Mouse (Mus musculus) embryonic facial prominence, embryonic 15.5 days (tissue): Measurements from ENCODE around the gene Rrp9. TPM values are rescaled to one million over a fixed set of nuclear protein-coding genes. Genes with fewer than 3 reads are reported as not detected.

Experiments used
- ATAC-seq: fragments of 200-750 bp; cut with Nextera tagmentation; 2 replicates; pipeline ENCODE4 v1.8.0; 2017; ENCODE audit warnings: low read depth, moderate TSS enrichment; ENCODE audit not compliant: insufficient number of reproducible peaks, low FRiP score, low TSS enrichment
- H3K27ac ChIP-seq: fragments of 300-500 bp; sonication (generic); replicated peaks from 2 replicates; pipeline ENCODE4 v1.5.1; 2015; ENCODE audit warnings: mild to moderate bottlenecking, inconsistent platforms
- H3K27me3 ChIP-seq: fragments of 300-500 bp; sonication (generic); 2 replicates; pipeline ENCODE4 v1.6.1; 2015; ENCODE audit warnings: inconsistent platforms
- H3K36me3 ChIP-seq: fragments of 300-500 bp; sonication (generic); 2 replicates; pipeline ENCODE4 v1.6.1; 2015; ENCODE audit warnings: mild to moderate bottlenecking, inconsistent platforms
- H3K4me1 ChIP-seq: fragments of 300-500 bp; sonication (generic); 2 replicates; pipeline ENCODE4 v1.6.1; 2015; ENCODE audit warnings: inconsistent platforms
- H3K4me2 ChIP-seq: fragments of 300-500 bp; sonication (generic); replicated peaks from 2 replicates; pipeline ENCODE4 v1.6.1; 2015; ENCODE audit warnings: mild to moderate bottlenecking, inconsistent platforms
- H3K4me3 ChIP-seq: fragments of 300-500 bp; sonication (generic); replicated peaks from 2 replicates; pipeline ENCODE4 v1.5.1; 2015; ENCODE audit warnings: mild to moderate bottlenecking, inconsistent platforms
- H3K9ac ChIP-seq: fragments of 300-500 bp; sonication (generic); 2 replicates; pipeline ENCODE4 v1.6.1; 2015; ENCODE audit warnings: inconsistent platforms
- H3K9me3 ChIP-seq: fragments of 300-500 bp; sonication (generic); replicated peaks from 2 replicates; pipeline ENCODE4 v1.6.1; 2016; ENCODE audit warnings: inconsistent platforms
- WGBS: fragments of 180-500 bp; shearing (Covaris S2); methylation state at CpG from one replicate; pipeline ENCODE4 v1.1.7; 2015; 5-methylcytosine and 5-hydroxymethylcytosine counted together
- polyA plus RNA-seq: library from polyadenylated mRNA; unstranded; fragments of >200 nt; fragmentation: Nextera tagmentation; extraction: Ambion mirVana; gene quantifications from 2 replicates; pipeline ENCODE4 v1.2.1, GENCODE M21; 2015

Rrp9 gene
- polyA plus RNA-seq, 1 experiment from 2014 or later, result 44.9 TPM

DNA sequence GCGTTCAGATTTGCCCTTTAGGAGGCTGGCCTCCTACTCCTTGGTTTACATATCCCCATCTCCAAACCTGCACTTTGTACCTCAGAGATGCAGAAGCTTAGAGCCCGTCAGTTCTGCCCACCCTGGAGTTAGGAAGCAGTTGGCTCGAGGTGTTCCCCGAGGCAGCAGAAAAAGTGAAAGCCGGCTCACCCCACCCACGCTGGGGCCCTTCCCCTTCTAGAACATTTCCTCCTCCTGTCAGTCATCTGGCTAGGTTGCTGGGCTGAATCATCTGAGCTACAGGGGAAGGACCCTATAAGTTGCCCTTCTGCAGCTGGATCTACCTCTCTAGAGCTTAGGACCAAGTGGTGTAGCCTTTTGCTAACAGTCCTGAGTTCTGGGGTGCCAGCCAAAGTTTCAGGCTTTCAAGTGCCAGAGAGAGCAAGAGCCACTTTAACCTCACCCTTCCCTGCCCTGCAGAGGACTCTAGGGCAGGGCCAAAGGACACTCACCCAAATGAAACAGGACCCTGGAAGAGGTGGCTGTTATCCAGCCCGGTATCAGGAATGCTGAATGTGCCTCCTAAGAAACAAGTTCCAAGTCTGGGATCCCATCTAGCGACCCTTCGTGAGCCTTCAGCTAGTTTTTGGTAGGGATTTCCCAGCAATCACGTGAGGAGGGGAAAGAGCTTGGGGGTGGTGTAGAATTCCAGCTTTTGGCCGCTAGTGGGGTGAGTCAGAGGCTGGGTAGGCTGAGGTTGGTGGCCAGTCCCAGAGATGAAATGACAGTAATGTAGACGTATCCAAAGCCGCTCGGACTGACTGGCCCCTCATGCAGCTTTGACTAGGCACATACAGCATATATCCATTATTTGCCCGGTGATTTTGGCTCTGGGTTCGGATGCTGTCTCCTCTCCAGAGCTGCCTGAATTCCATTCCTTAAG lies 500 bp downstream of the Rrp9 start:
- peak; percentile 30 for ATAC-seq
- Histone ChIP-seq H3K27ac (peak overlapping the region; percentile 88), H3K9ac (0 out of 2 replicates have a peak overlapping the region, but pooled peaks have one; percentile 3), H3K4me1 (peaks cover 56% of the 10 kb centered on the region), H3K36me3 (peaks cover 19% of the 10 kb centered on the region), H3K4me3 (peak overlapping the region; percentile 81), H3K27me3 (no peaks in the 10 kb centered on the region), H3K9me3 (no peaks in the 10 kb centered on the region), H3K4me2 (peak overlapping the region; percentile 88)
- WGBS, result 16% methylated on average over 16 of the region's 16 CpGs

DNA sequence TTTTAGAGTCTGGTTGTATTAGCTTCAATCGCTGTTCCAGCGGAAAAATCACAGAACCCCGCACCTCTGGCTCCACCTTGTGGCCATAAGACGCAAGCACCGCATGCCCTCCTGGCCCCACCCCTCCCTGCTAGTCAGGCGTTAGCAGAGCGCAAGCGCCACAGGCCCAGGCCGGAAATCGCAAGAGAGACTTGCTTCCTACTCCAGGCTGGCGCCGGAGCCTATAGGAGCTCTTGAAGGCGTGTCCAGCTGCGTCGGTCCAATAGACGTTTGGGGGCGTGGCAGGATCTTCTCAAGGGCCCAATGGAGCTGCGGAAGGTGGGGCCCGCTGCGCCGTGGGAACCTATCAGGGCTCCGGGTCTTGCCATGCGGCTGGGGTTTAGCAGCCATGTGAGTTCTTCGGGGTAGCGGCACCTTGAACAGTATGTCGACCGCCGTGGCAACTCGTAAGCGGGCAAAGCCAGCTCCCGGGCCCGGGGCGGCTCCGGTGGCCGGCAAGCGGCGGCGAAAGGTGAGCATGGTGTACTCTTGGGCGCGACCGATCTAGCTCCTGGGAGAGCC lies 1.2 kb downstream of the Rrp9 start, which contains the start of gene Parp3:
Gene Parp3, minus strand, starts transcription at position 26 of the 561 bp plus-strand sequence.
- H3K27ac ChIP-seq, result peak within 1 kb of the TSS; percentile 88
- H3K36me3 ChIP-seq, result peaks cover 19% of the 10 kb centered on the region
- H3K27me3 ChIP-seq, result no peaks in the 10 kb centered on the region
- peak within 1 kb of the TSS; percentile 81 for H3K4me3 ChIP-seq
- ATAC-seq, result peak; percentile 98
- WGBS, result under 1% methylated on average over 41 of the region's 41 CpGs
- H3K4me1 ChIP-seq, result peaks cover 49% of the 10 kb centered on the region
- H3K9ac ChIP-seq, result peak within 1 kb of the TSS; percentile 66
- H3K9me3 ChIP-seq, result no peaks in the 10 kb centered on the region
- peak within 1 kb of the TSS; percentile 88 for H3K4me2 ChIP-seq

DNA sequence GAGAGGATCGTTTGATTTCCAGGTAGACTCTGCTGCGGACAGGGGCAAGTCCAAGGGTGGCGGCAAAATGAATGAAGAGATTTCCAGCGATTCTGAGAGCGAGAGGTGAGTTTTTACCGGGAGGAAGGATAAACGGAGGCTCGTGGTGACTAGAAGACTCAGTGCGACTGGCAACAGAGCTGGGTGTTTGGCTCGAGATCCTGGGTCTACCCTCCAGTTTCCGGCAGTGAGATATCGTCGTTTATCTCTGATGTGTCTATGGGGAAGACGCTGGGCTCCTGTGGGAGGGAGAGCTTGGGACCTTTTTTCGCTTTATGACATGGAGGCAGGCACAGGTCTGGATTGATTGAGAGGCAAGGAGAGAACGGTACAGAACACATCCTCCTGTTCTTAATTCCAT lies 1.9 kb downstream of the Rrp9 start:
- Histone ChIP-seq H3K9me3 (no peaks in the 10 kb centered on the region), H3K27ac (no peak overlapping the region), H3K9ac (peak overlapping the region; percentile 66), H3K4me2 (peak overlapping the region; percentile 88), H3K36me3 (peaks cover 21% of the 10 kb centered on the region), H3K27me3 (no peaks in the 10 kb centered on the region), H3K4me1 (peaks cover 42% of the 10 kb centered on the region), H3K4me3 (peak overlapping the region; percentile 81)
- no peak for ATAC-seq
- WGBS, result 2% methylated on average over 16 of the region's 16 CpGs

DNA sequence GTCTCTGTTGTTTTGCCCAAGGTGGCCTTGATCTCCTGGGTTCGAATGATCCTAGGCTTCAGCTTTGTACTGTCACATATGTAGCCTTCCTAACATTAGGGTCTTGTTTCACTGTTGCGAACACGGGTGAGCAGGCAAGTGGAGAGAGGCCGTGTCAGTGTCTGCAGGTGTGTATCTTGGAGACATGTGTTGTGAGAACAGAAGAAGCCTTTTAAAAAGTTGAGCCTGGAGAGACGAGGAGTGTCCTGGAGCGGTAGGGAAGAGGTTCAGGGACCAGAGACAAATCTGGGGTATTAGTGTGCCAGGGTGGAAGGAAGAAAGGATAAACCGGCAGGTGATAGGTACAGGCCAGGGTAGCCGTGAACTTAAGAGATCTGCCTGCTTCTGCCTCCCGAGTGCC lies 2.3 kb downstream of the Rrp9 start:
- peaks cover 26% of the 10 kb centered on the region for H3K36me3 ChIP-seq
- H3K27ac ChIP-seq, result no peak overlapping the region
- H3K9ac ChIP-seq, result peak overlapping the region; percentile 66
- 76% methylated on average over 9 of the region's 9 CpGs for WGBS
- no peak for ATAC-seq
- H3K27me3 ChIP-seq, result no peaks in the 10 kb centered on the region
- peaks cover 42% of the 10 kb centered on the region for H3K4me1 ChIP-seq
- H3K9me3 ChIP-seq, result no peaks in the 10 kb centered on the region
- peak overlapping the region; percentile 81 for H3K4me3 ChIP-seq
- H3K4me2 ChIP-seq, result peak overlapping the region; percentile 88

DNA sequence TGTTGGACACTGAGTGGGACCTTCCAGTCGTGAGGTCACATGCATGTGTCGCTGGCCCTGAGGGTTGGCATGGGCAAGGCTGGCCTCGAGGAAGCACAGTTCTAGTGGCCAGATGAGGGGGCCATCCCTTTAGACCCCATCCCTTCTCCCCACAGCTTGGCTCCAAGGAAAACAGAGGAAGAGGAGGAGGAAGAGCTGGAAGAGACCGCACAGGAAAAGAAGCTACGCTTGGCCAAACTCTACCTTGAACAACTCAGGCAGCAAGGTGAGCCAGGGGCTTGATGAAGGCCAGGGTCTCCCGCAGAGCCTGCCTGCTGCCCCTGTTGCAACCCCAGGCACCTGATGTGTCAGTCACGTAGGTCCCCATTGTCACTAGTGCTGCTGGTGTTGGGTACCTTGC lies 4.8 kb downstream of the Rrp9 start:
- Histone ChIP-seq H3K4me1 (peaks cover 20% of the 10 kb centered on the region), H3K9me3 (no peaks in the 10 kb centered on the region), H3K4me2 (no peak overlapping the region), H3K36me3 (peaks cover 49% of the 10 kb centered on the region), H3K27ac (no peak overlapping the region), H3K4me3 (no peak overlapping the region), H3K9ac (no peak overlapping the region), H3K27me3 (no peaks in the 10 kb centered on the region)
- ATAC-seq, result no peak
- 94% methylated on average over 7 of the region's 7 CpGs for WGBS

DNA sequence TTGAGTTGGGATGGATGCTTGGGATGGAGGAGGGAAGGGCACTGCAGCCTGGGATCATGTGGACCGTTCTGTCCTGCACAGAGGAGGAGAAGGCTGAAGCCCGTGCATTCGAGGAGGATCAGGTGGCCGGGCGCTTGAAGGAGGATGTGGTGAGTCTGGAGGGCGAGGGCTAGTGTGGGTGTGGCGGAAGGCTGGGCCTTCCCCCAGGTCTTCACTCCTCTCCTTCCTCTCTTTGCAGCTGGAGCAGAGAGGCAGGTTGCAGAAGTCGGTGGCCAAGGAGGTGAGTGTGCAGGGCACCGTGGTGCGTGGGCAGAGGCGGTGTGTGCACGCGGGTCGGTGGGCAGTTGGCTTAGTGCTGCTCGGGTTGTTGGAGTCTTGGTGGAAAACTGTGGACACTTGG lies 5.3 kb downstream of the Rrp9 start:
- no peak overlapping the region for H3K27ac ChIP-seq
- ATAC-seq, result no peak
- no peaks in the 10 kb centered on the region for H3K27me3 ChIP-seq
- H3K36me3 ChIP-seq, result peaks cover 54% of the 10 kb centered on the region
- H3K4me3 ChIP-seq, result no peak overlapping the region
- no peaks in the 10 kb centered on the region for H3K9me3 ChIP-seq
- H3K4me2 ChIP-seq, result no peak overlapping the region
- H3K4me1 ChIP-seq, result peaks cover 15% of the 10 kb centered on the region
- 89% methylated on average over 15 of the region's 15 CpGs for WGBS
- H3K9ac ChIP-seq, result no peak overlapping the region

DNA sequence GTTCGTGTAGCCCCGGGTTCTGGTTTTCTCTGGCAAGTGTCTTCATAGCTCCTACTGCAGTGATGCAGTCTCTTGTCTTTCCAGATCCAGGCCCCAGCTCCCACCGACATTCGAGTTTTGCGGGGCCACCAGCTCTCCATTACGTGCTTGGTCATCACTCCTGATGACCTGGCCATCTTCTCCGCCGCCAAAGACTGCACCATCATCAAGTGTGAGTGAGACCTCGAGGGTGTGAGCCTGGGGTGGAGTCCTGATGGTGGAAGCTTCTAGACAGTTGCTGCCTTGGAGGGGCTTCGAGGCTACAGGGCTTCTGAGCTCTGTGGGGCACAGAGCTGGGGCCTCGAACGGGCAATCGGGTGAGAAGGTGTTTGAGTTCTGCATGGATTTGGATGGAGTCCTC lies 5.9 kb downstream of the Rrp9 start:
- H3K9ac ChIP-seq, result no peak overlapping the region
- WGBS, result 95% methylated on average over 13 of the region's 13 CpGs
- H3K27ac ChIP-seq, result no peak overlapping the region
- no peak for ATAC-seq
- H3K4me1 ChIP-seq, result peaks cover 9% of the 10 kb centered on the region
- H3K4me2 ChIP-seq, result no peak overlapping the region
- H3K27me3 ChIP-seq, result no peaks in the 10 kb centered on the region
- peaks cover 58% of the 10 kb centered on the region for H3K36me3 ChIP-seq
- H3K4me3 ChIP-seq, result no peak overlapping the region
- no peaks in the 10 kb centered on the region for H3K9me3 ChIP-seq

DNA sequence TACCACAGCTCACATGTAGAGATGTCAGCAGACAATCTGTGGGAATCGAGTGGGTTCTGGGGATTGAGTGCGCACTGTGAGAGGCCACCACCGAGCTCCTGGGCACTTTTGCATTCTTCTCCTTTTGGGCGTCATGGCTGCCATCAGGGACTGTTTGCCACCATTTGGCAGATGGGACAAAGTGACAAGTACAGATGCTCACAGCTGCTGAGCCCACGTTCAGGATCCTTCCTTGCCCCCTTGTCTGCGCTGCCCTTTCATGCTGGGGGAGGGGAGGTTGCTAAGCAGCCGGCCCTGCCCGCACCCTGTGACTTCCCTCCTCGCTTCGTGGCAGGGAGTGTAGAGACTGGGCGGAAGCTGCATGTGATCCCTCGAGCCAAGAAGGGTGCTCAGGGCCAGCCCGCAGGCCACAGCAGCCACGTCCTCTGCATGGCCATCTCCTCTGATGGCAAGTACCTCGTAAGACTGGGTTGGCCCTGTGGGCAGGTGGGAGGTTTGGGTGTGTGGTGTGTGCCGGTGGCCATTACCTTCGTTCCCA lies 6.9 kb downstream of the Rrp9 start:
- WGBS, result 84% methylated on average over 17 of the region's 17 CpGs
- H3K36me3 ChIP-seq, result peaks cover 58% of the 10 kb centered on the region
- peaks cover 8% of the 10 kb centered on the region for H3K4me1 ChIP-seq
- H3K4me2 ChIP-seq, result no peak overlapping the region
- H3K4me3 ChIP-seq, result no peak overlapping the region
- ATAC-seq, result no peak
- H3K9ac ChIP-seq, result no peak overlapping the region
- no peaks in the 10 kb centered on the region for H3K27me3 ChIP-seq
- no peaks in the 10 kb centered on the region for H3K9me3 ChIP-seq
- no peak overlapping the region for H3K27ac ChIP-seq

DNA sequence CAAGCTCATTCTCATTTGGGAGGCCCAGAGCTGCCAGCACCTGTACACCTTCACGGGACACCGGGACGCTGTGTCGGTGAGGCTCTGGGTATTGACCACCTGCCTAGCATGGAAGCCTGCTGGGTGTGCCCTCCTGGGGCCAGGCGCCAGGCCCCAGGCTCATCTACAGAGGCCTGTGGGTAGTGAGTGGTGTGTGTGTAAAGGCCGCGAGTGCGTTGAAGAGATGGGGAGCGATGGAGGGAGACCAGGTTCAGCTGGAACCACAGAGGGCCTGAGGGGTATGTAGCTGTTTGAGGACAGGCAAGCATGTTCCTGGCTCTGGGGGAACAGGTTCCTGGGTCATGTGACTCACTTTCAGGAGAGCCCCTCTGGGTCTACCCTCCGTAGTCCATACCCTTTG lies 7.4 kb downstream of the Rrp9 start:
- ATAC-seq, result no peak
- no peak overlapping the region for H3K4me2 ChIP-seq
- 96% methylated on average over 10 of the region's 10 CpGs for WGBS
- H3K9me3 ChIP-seq, result no peaks in the 10 kb centered on the region
- H3K4me1 ChIP-seq, result peaks cover 3% of the 10 kb centered on the region
- no peak overlapping the region for H3K27ac ChIP-seq
- H3K4me3 ChIP-seq, result no peak overlapping the region
- H3K27me3 ChIP-seq, result no peaks in the 10 kb centered on the region
- H3K9ac ChIP-seq, result no peak overlapping the region
- peaks cover 58% of the 10 kb centered on the region for H3K36me3 ChIP-seq

DNA sequence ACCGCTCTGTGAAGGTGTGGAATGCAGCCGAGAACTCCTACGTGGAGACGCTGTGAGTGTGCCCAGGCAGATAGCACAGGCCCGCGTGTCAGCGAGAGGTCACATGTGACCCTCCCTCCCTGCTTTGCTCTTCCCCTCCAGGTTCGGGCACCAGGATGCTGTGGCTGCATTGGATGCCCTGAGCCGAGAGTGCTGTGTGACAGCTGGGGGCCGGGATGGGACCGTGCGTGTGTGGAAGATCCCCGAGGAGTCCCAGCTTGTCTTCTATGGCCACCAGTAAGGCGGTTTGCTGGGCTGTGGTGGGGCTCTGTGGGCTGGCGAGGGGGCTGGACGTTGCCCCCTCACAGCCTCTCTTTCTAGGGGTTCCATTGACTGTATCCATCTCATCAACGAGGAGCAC lies 7.8 kb downstream of the Rrp9 start:
- Histone ChIP-seq H3K27me3 (no peaks in the 10 kb centered on the region), H3K4me2 (no peak overlapping the region), H3K4me1 (no peaks in the 10 kb centered on the region), H3K36me3 (peaks cover 58% of the 10 kb centered on the region), H3K4me3 (no peak overlapping the region), H3K9me3 (no peaks in the 10 kb centered on the region), H3K27ac (no peak overlapping the region), H3K9ac (no peak overlapping the region)
- ATAC-seq, result no peak
- 92% methylated on average over 17 of the region's 17 CpGs for WGBS

DNA sequence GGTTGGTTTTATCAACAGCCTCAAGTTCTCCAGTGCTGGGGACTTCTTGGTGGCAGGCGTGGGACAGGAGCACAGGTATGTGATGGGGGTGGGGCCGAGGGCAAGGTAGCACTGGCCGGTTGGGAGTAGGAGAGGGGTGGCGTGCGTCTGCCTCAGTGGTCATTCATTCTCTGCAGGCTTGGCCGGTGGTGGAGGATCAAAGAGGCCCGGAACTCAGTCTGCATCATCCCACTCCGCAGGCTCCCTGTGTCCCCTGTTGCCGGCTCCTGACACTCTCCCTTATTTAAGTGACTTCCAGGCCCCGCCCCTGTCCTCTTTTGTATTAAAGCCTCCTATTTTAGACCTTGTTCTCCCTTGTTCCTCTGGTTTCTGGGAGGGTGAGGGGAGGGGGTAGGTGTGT lies 9.3 kb downstream of the Rrp9 start:
- H3K4me3 ChIP-seq, result no peak overlapping the region
- no peaks in the 10 kb centered on the region for H3K27me3 ChIP-seq
- no peak overlapping the region for H3K4me2 ChIP-seq
- no peaks in the 10 kb centered on the region for H3K9me3 ChIP-seq
- peaks cover 51% of the 10 kb centered on the region for H3K36me3 ChIP-seq
- H3K9ac ChIP-seq, result no peak overlapping the region
- WGBS, result 81% methylated on average over 10 of the region's 10 CpGs
- no peak overlapping the region for H3K27ac ChIP-seq
- ATAC-seq, result no peak
- no peaks in the 10 kb centered on the region for H3K4me1 ChIP-seq
